Mouse (Mus musculus): ENCODE measurements around the gene Itgal.

GRCm38 (mm10) chr7:127253341-127253740 is 42.7 kb upstream of the Itgal start:
- TF ChIP-seq CTCF (IDR thresholded peaks at IDR 0.05; ENCODE audit: extremely low read depth, insufficient read depth, low read length) (no peak), POLR2A (IDR thresholded peaks at IDR 0.05; ENCODE audit: extremely low read depth, insufficient read depth, low read length) (no peak)
